Mouse (Mus musculus): ENCODE results near the gene Adprhl1. TPM values are rescaled to one million over a fixed set of nuclear protein-coding genes. Genes with fewer than 3 reads are reported as not detected.

The Adprhl1 gene
- polyA plus RNA-seq, 1 experiment from 2014 or later = 0.48 TPM

DNA sequence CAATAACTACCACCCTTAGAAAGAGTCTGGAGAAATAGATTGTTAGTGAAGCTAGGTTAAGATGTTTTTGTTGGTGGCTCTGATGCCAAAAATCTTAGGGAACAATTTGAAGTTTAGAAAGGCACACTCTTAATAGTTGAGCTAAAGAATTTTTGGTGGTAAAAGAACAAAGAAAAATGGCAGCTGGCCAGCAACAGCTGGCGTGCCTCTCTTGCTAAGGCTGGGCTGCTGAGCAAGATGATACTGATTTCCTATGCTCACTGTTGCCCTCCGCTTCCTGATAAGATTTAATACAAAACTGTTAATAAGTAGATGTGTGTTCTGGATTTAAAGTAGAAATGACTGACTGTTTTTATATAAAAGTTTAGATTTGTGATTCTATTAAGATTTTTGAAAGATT, 13.6 kb upstream of the Adprhl1 start:
- no peak overlapping the region for H3K4me3 ChIP-seq (replicated peaks)
- no peaks in the 10 kb centered on the region for H3K27me3 ChIP-seq
- no peaks in the 10 kb centered on the region for H3K4me1 ChIP-seq
- no peak overlapping the region for H3K4me2 ChIP-seq
- no peak overlapping the region for H3K9ac ChIP-seq
- H3K9me3 ChIP-seq (replicated peaks) = no peaks in the 10 kb centered on the region
- WGBS = 59% methylated on average over 2 of the region's 2 CpGs
- ATAC-seq (replicated peaks; ENCODE audit: low FRiP score) = no peak
- peaks cover 45% of the 10 kb centered on the region for H3K36me3 ChIP-seq
- no peak overlapping the region for H3K27ac ChIP-seq

DNA sequence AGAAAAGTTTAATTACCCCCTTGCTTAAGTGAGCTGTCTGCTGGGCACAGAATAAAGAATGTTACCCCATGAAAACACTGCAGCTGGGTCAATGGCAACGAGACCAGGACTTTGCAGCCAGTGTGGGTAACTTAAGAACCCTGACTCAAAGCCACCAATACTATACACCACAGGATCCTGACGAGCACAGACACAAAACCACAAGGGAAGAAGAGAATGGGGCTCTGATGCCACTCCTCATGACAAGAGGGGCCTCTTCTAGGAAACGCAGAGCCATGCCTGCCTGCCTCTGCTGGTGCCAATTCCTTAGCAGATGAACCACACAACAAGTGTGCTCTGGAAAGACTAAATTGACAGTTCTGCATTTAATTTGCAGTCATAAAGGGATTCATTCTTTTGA, 9.4 kb upstream of the Adprhl1 start:
- no peaks in the 10 kb centered on the region for H3K27me3 ChIP-seq
- no peak overlapping the region for H3K4me3 ChIP-seq (replicated peaks)
- peaks cover 40% of the 10 kb centered on the region for H3K36me3 ChIP-seq
- 63% methylated on average over 3 of the region's 3 CpGs for WGBS
- no peaks in the 10 kb centered on the region for H3K9me3 ChIP-seq (replicated peaks)
- no peak overlapping the region for H3K27ac ChIP-seq
- no peaks in the 10 kb centered on the region for H3K4me1 ChIP-seq
- no peak overlapping the region for H3K9ac ChIP-seq
- no peak for ATAC-seq (replicated peaks; ENCODE audit: low FRiP score)
- H3K4me2 ChIP-seq = no peak overlapping the region

DNA sequence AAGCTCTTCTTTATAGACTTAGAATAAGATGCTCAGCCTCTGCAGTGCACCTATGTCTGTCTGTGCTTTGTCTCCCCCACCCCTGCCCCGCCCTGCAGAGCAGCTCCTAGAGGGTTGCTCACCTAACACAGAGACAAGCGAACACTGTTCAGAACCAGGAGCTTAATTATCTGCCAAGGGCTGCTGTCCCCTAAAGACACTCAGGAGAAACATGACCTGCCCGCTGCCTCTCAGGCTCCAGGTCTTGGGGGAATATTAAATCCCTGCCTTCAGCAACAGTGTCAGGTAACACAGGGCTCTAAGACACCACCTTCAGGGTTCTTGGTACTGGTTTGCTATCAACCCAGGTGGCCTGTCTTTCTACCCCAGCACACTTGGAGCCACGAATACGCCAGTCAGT, 549 bp downstream of the Adprhl1 start:
- WGBS = 62% methylated on average over 5 of the region's 5 CpGs
- Histone ChIP-seq H3K4me2 (no peak overlapping the region), H3K9ac (no peak overlapping the region), H3K27me3 (peaks cover 11% of the 10 kb centered on the region; the same call in 1 of the 2 replicates), H3K27ac (no peak overlapping the region), H3K4me3 (replicated peaks) (no peak overlapping the region), H3K36me3 (peaks cover 32% of the 10 kb centered on the region), H3K4me1 (no peaks in the 10 kb centered on the region), H3K9me3 (replicated peaks) (no peaks in the 10 kb centered on the region)
- no peak for ATAC-seq (replicated peaks; ENCODE audit: low FRiP score)

DNA sequence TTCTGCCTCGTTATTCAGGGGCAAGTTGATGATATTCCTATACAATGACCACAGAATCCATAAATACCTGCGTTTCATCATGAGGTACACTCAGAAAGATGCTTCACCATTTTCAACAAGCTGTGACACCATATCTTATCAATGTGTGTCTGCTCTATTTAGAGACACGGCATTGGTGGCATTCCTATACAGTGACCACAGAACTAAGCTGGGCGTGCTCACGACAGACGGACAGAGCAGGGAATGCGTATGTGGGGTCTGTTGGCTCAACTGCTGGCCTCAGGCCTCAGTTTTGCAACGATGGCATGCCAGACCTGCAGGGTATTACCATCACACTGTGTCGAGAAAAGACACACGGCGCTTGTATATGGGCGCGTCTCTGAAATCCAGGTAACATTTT, 1.1 kb downstream of the Adprhl1 start:
- Histone ChIP-seq H3K4me2 (no peak overlapping the region), H3K4me1 (no peaks in the 10 kb centered on the region), H3K4me3 (replicated peaks) (no peak overlapping the region), H3K27me3 (peaks cover 15% of the 10 kb centered on the region), H3K36me3 (peaks cover 27% of the 10 kb centered on the region), H3K9ac (no peak overlapping the region), H3K9me3 (replicated peaks) (no peaks in the 10 kb centered on the region), H3K27ac (no peak overlapping the region)
- 90% methylated on average over 13 of the region's 13 CpGs for WGBS
- ATAC-seq (replicated peaks; ENCODE audit: low FRiP score) = no peak

DNA sequence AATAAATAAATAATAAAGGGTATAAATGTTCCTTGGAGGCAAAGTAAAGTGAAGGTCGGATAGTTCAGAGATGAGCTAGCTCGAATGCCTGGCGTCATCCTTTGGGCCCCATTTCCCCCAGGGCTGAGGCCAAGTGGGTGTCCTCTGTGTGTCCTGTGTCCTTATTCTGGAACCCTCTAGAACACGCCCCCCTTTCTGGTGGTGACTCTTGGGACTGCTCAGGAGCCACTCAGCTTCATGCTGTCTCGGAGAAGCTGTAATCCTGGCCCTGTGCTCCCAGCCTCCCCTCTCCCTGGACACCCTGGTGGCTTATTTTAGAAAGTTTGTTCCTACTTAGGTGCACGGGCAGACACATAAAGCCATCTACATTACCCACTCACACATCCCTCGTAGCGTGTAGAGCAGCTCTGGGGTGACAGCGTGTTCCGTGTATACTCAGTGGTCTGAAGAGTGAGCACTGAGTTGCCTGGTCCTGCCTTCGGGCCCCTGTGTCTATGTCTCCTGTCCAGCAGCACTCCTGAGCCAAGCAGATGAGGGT, 9.6 kb downstream of the Adprhl1 start:
- Histone ChIP-seq H3K4me2 (no peak overlapping the region), H3K4me1 (no peaks in the 10 kb centered on the region), H3K4me3 (replicated peaks) (no peak overlapping the region), H3K36me3 (no peaks in the 10 kb centered on the region), H3K9ac (no peak overlapping the region), H3K9me3 (replicated peaks) (no peaks in the 10 kb centered on the region), H3K27ac (no peak overlapping the region), H3K27me3 (peaks cover 13% of the 10 kb centered on the region)
- ATAC-seq (replicated peaks; ENCODE audit: low FRiP score) = no peak
- WGBS = 89% methylated on average over 11 of the region's 11 CpGs

DNA sequence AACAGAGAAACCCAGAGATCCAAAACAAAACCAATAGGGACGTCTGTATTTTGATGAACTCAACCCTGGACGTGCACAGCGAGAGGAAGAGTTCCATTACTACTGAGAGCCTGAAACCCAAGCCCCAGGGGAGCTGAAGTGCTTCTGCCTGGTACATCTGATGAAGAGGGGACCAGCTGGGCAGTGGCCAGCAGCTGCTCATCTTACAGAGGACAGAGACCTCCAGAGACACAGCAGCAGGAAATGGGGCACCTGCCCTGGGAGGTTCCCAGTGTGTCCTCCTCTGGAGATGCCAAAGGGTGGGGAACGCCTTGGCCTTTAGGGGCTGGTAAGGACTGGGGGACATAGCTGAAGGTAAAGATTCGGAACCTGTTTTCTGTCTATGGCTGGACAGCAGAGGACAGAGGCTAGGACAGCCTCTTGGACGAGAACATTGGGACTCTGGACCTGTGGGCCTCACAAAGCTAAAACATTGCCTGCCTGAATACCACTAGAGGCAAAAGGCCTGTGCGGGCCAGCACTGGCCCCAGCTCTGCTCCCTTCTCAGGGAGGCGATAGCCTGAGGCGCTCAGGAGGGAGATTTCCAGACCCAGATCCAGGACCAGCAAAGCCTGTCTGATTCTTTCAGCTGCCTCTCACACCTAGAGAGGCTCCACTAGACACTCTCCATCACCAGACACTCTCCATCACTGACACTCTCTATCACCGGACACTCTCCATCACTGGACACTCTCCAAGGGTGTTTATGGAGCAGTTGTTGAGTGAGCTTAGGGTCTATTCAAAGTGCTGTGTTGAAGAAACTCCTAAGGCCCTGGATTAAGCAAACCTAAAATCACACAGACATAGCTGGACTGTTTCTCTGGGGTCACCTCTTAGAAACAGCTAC, 10.7 kb downstream of the Adprhl1 start:
- Histone ChIP-seq H3K9ac (no peak overlapping the region), H3K4me3 (replicated peaks) (no peak overlapping the region), H3K9me3 (replicated peaks) (no peaks in the 10 kb centered on the region), H3K27me3 (peaks cover 6% of the 10 kb centered on the region), H3K27ac (no peak overlapping the region), H3K36me3 (no peaks in the 10 kb centered on the region), H3K4me2 (no peak overlapping the region), H3K4me1 (no peaks in the 10 kb centered on the region)
- WGBS = 70% methylated on average over 10 of the region's 10 CpGs
- no peak for ATAC-seq (replicated peaks; ENCODE audit: low FRiP score)

DNA sequence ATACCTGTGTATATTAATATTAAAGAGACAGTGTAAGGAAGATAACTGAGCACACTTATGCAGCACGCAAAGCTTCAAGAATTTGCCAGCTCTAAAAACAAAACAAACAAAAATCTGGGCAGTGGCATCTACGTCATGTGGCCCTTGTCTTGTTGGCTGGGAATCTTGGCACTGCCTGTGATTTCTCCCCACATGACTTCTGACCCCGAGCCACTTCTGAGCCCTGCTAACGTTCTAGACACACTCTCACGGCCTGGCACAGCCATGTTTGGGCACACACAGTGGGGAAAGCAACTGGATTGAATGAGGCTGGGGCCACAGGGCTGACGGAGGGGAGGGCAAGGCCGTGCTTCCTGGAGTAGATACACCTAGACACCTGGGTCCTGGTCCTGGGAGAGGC, 13.3 kb downstream of the Adprhl1 start:
- ATAC-seq (replicated peaks; ENCODE audit: low FRiP score) = no peak
- no peak overlapping the region for H3K4me3 ChIP-seq (replicated peaks)
- H3K9ac ChIP-seq = no peak overlapping the region
- H3K36me3 ChIP-seq = no peaks in the 10 kb centered on the region
- 0 out of 2 replicates have a peak, but pooled peaks cover 2% of the 10 kb centered on the region for H3K27me3 ChIP-seq
- no peaks in the 10 kb centered on the region for H3K4me1 ChIP-seq
- no peak overlapping the region for H3K4me2 ChIP-seq
- H3K27ac ChIP-seq = no peak overlapping the region
- 79% methylated on average over 7 of the region's 7 CpGs for WGBS
- no peaks in the 10 kb centered on the region for H3K9me3 ChIP-seq (replicated peaks)

DNA sequence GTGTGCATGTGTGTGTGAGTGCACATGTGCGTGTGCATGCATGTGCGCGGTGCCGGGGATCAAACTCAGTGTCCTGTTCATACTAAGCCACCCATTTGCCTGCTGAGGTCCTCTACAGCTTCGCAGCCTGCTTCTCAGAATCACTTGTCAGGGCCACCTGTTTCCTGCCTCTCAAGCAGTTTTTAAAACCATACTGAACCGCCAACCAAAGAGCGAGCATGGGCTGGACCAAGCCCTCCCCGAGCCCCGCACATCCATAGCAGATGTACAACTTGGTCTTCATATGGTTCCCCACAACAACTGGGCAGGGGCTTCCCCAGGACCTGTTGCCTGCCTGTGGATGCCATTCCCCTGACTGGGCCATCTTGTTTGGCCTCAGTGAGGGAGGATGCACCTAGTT, 13.9 kb downstream of the Adprhl1 start:
- no peak overlapping the region for H3K27ac ChIP-seq
- no peaks in the 10 kb centered on the region for H3K4me1 ChIP-seq
- 0 out of 2 replicates have a peak, but pooled peaks cover 2% of the 10 kb centered on the region for H3K27me3 ChIP-seq
- no peak for ATAC-seq (replicated peaks; ENCODE audit: low FRiP score)
- WGBS = 92% methylated on average over 9 of the region's 9 CpGs
- H3K9me3 ChIP-seq (replicated peaks) = no peaks in the 10 kb centered on the region
- H3K4me3 ChIP-seq (replicated peaks) = no peak overlapping the region
- no peaks in the 10 kb centered on the region for H3K36me3 ChIP-seq
- no peak overlapping the region for H3K9ac ChIP-seq
- no peak overlapping the region for H3K4me2 ChIP-seq

DNA sequence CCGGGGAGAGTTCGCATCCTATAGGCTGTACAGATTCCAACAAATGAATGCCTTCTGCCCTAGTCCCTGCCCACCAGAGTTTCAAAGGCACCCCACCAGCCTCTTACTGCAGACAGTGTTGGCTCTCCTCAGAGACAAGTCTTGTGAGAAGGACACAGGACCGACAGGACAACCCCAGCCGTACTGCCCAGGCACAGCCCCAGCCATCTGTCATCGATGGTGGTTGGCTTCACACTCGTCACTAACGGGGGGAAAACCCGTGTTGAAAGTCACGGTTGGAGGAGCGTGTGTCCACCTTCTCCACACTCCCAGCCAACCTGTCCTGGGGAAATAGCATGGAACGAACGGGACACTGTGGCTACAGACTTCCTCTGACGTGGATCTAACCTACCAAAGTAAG, 19.2 kb downstream of the Adprhl1 start:
- Histone ChIP-seq H3K9me3 (replicated peaks) (no peaks in the 10 kb centered on the region), H3K27ac (no peak overlapping the region), H3K36me3 (no peaks in the 10 kb centered on the region), H3K27me3 (peaks cover 5% of the 10 kb centered on the region; the same call in 1 of the 2 replicates), H3K4me2 (no peak overlapping the region), H3K9ac (no peak overlapping the region), H3K4me3 (replicated peaks) (no peak overlapping the region), H3K4me1 (no peaks in the 10 kb centered on the region)
- WGBS = 81% methylated on average over 13 of the region's 13 CpGs
- ATAC-seq (replicated peaks; ENCODE audit: low FRiP score) = no peak

DNA sequence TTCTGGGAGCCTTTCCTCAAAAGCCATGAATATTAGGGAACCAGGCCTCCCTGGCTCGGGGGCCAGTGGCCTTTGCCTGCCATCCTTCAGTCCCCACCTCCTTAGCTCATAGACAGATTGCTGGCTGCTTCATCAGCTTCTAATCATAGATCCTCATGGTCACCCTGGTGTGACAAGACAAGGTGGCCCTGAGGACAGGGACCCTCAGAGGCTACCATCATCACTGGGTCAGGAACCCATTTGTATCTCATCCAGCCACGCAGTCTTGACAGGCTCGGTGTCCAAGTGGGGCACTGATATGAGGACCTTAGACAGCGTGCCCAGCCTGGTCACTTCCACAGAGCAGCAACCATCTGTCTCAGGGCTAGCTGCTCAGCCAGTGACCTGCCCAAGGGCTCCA, 23.5 kb downstream of the Adprhl1 start:
- peaks cover 7% of the 10 kb centered on the region; the same call in 1 of the 2 replicates for H3K27me3 ChIP-seq
- no peak overlapping the region for H3K4me2 ChIP-seq
- no peak overlapping the region for H3K4me3 ChIP-seq (replicated peaks)
- H3K27ac ChIP-seq = no peak overlapping the region
- WGBS = 85% methylated on average over 4 of the region's 4 CpGs
- no peak overlapping the region for H3K9ac ChIP-seq
- H3K36me3 ChIP-seq = no peaks in the 10 kb centered on the region
- no peak for ATAC-seq (replicated peaks; ENCODE audit: low FRiP score)
- no peaks in the 10 kb centered on the region for H3K9me3 ChIP-seq (replicated peaks)
- H3K4me1 ChIP-seq = no peaks in the 10 kb centered on the region

DNA sequence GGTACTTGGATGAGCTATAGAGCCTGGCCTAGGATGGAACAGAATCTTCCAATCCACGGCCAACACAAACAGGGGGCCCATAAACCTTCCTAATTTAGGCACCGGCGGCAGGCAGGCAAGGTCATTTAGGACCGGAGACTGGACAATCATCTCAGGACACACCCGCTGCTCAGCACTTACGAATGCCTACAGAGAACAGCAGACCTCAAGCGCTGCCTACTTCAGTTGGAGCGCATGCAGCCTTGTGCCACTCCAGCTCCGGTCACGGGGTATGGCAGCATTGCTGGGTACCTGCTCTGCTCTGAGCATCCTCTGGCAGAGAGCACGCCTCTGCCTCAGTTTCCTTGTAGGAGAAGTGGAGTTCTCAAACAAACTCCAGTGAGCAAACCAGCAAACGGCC, 24.2 kb downstream of the Adprhl1 start:
- no peaks in the 10 kb centered on the region for H3K36me3 ChIP-seq
- H3K27ac ChIP-seq = no peak overlapping the region
- no peak overlapping the region for H3K4me2 ChIP-seq
- ATAC-seq (replicated peaks; ENCODE audit: low FRiP score) = no peak
- 58% methylated on average over 12 of the region's 12 CpGs for WGBS
- H3K4me1 ChIP-seq = no peaks in the 10 kb centered on the region
- no peak overlapping the region for H3K4me3 ChIP-seq (replicated peaks)
- no peaks in the 10 kb centered on the region for H3K9me3 ChIP-seq (replicated peaks)
- peaks cover 7% of the 10 kb centered on the region; the same call in 1 of the 2 replicates for H3K27me3 ChIP-seq
- H3K9ac ChIP-seq = no peak overlapping the region

DNA sequence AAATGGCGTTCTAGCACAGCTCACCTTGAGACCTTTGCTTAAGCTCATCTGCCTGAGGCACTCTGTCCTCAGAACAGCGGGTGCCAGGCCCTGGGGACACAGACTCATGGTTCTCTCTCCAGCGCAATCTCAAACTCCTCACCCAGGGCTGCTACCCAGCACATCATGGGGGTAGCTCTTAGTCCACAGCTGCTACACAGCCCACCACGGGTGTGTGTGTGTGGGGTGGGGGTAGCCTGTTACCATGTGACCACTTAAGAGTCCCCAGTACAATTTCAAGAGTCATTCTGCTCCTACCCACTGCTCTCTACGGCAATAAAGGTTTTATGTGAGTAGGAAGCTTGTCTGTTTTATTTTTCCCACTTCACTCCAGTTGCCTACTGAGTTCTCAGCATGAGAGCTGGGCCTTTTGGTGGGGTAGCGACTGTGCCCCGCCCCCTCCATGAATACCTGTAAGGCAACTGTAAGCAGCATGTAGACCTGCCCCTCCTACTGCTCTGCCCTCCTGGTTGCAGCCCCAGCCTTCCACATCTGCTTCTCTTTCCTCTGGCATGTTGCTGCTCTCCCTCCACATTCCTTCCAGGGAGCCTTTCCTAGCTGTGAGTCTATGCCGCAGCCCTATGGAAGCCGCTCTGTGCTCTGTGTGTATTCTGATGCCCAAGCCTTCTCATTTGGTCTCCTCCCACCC, 24.9 kb downstream of the Adprhl1 start:
- Histone ChIP-seq H3K4me3 (replicated peaks) (no peak overlapping the region), H3K27me3 (peaks cover 7% of the 10 kb centered on the region; the same call in 1 of the 2 replicates), H3K4me1 (no peaks in the 10 kb centered on the region), H3K4me2 (no peak overlapping the region), H3K27ac (no peak overlapping the region), H3K9me3 (replicated peaks) (no peaks in the 10 kb centered on the region), H3K36me3 (no peaks in the 10 kb centered on the region), H3K9ac (no peak overlapping the region)
- WGBS = 42% methylated on average over 9 of the region's 9 CpGs
- ATAC-seq (replicated peaks; ENCODE audit: low FRiP score) = no peak

Measured in kidney, embryonic 15.5 days (tissue).